Mouse (Mus musculus) myocyte (in vitro differentiated cells): Measurements from ENCODE around the gene Alpk1.

ENCODE experiments used
- CEBPB ChIP-seq: IDR thresholded peaks from 2 replicates; pipeline ENCODE4 v1.6.1; 2011; ENCODE audit warnings: mild to moderate bottlenecking, moderate library complexity; ENCODE audit not compliant: poor library complexity, insufficient read depth, severe bottlenecking
- MAX ChIP-seq: IDR thresholded peaks from one replicate; pipeline ENCODE4 v1.6.1; 2011; ENCODE audit warnings: low read depth, mild to moderate bottlenecking, control low read depth
- POLR2A ChIP-seq: IDR thresholded peaks from one replicate; pipeline ENCODE4 v1.6.1; 2011; ENCODE audit warnings: low read depth, mild to moderate bottlenecking, control low read depth, moderate library complexity; ENCODE audit not compliant: insufficient read length

DNA sequence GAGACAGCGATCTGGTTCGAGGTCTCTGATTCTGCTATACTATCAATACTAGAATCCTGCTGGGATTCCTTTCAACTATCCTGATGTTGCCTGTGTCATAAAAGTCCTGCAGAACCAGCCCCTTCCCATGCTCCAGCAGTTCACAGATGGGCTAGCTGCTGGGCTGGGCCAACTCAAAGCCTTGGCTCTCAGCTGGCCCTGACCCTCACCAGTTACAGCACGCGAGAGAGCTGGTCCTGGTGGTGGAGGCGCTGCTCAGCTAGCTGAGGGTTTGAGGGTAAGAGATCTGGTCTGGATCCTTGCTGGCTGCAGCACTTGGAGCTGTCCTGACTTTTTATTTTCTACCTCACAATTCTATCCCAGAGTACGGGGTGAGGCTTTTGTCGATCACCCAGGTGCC, 46.2 kb upstream of the Alpk1 start:
- TF ChIP-seq CEBPB (no peak), POLR2A (no peak), MAX (no peak)
